Comparison of ENCODE assay signal across 9 mouse cellular contexts in genomic region chr11:117824060-117824969, GRCm38 (mm10). TPM values are rescaled to one million over a fixed set of nuclear protein-coding genes. Genes with fewer than 3 reads are reported as not detected.
DNase-seq lines count a peak whose midpoint lies in the region; ATAC-seq and TF ChIP-seq lines count a peak whose summit lies in the region.
"Had no signal": no experiment of that assay in that cellular context is flagged by ENCODE, and none has a peak within 500 bp of the region (broad histone marks: within the 10 kb centered on the region; RNA-seq: fewer than 3 reads in every experiment).

No protein-coding gene starts in this region.

- intact Hi-C loops in heart, postnatal 10 days (cut with DNase I) = loop anchor here (1.0 to 10.0 kb wide), 2 partner anchors 115 to 350 kb away; no protein-coding TSS in a partner anchor

- H3K9me3 ChIP-seq in E14TG2a.4 (ENCODE audit: low read length) = no peaks in the 10 kb centered on the region
- H3K9me3 ChIP-seq in forebrain, embryonic 12.5 days = no peaks in the 10 kb centered on the region
- no peaks in the 10 kb centered on the region for H3K9me3 ChIP-seq in neural tube, embryonic 15.5 days (replicated peaks)

- WGBS in forebrain, embryonic 12.5 days = 25% methylated on average over 23 of the region's 23 CpGs
- WGBS in neural tube, embryonic 15.5 days = 20% methylated on average over 23 of the region's 23 CpGs

- peaks cover 52% of the 10 kb centered on the region for H3K36me3 ChIP-seq in E14TG2a.4 (ENCODE audit: insufficient read depth, low read length)
- peaks cover 42% of the 10 kb centered on the region for H3K36me3 ChIP-seq in forebrain, embryonic 12.5 days (replicated peaks)
- H3K36me3 ChIP-seq in neural tube, embryonic 15.5 days = no peaks in the 10 kb centered on the region

- no peaks in the 10 kb centered on the region for H3K27me3 ChIP-seq in E14TG2a.4 (ENCODE audit: insufficient read depth, low read length)
- H3K27me3 ChIP-seq in forebrain, embryonic 12.5 days = no peaks in the 10 kb centered on the region
- H3K27me3 ChIP-seq in neural tube, embryonic 15.5 days (replicated peaks) = no peaks in the 10 kb centered on the region

- peak overlapping the region; percentile 95 for H3K27ac ChIP-seq in forebrain, embryonic 12.5 days
- H3K27ac ChIP-seq in neural tube, embryonic 15.5 days (replicated peaks) = 0 out of 2 replicates have a peak overlapping the region, but pooled peaks have one; percentile 10

- H3K4me2 ChIP-seq in forebrain, embryonic 12.5 days = peak overlapping the region; percentile 81
- peak overlapping the region; percentile 91 for H3K4me2 ChIP-seq in neural tube, embryonic 15.5 days

- H3K4me3 ChIP-seq in E14TG2a.4 (replicated peaks; ENCODE audit: low read length) = peak overlapping the region; percentile 91
- peak overlapping the region; percentile 61 for H3K4me3 ChIP-seq in forebrain, embryonic 12.5 days (replicated peaks)
- peak overlapping the region; percentile 45 for H3K4me3 ChIP-seq in neural tube, embryonic 15.5 days (replicated peaks)

- TF ChIP-seq CTCF in E14TG2a.4 (conservative IDR thresholded peaks at IDR 0.05; ENCODE audit: low read length) = peak; percentile 80

- peaks cover 90% of the 10 kb centered on the region for H3K4me1 ChIP-seq in E14TG2a.4 (replicated peaks; ENCODE audit: low read depth, low read length)
- peaks cover 59% of the 10 kb centered on the region for H3K4me1 ChIP-seq in forebrain, embryonic 12.5 days
- peaks cover 55% of the 10 kb centered on the region for H3K4me1 ChIP-seq in neural tube, embryonic 15.5 days

- ATAC-seq in cerebellum, adult (ENCODE audit: insufficient number of reproducible peaks, low FRiP score, low TSS enrichment) = 0 out of 2 replicates have a peak, but pooled peaks have one; percentile 69
- peak; percentile 72 for ATAC-seq in forebrain, embryonic 12.5 days (ENCODE audit: low FRiP score)
- peak; percentile 72; the same call in 1 of the 2 replicates for ATAC-seq in neural tube, embryonic 15.5 days (ENCODE audit: low FRiP score)

- peak; percentile 88 to 91 for DNase-seq in heart, postnatal 10 days
- DNase-seq in layer of hippocampus, adult 18-20 months (ENCODE audit: low spot score in 2 of 2) = peak; percentile 70 to 91
- DNase-seq in lung, adult 18-20 months = peak; percentile 81 to 84
- peak; percentile 70 for DNase-seq in testis, postnatal 14 days (ENCODE audit: low spot score)

- peak overlapping the region; percentile 74 for H3K9ac ChIP-seq in forebrain, embryonic 12.5 days
- H3K9ac ChIP-seq in neural tube, embryonic 15.5 days (replicated peaks) = no peak overlapping the region

RNA-seq across cellular contexts. Expression of gene Afmid, which starts 1.4 kb away (rescaled TPM):
- polyA plus RNA-seq in forebrain, embryonic 12.5 days (2016; fragmentation: Nextera tagmentation; extraction: Ambion mirVana) = 5.6 and 5.9 TPM in 2 replicates
- 1 to 10 TPM; 7.4 to 10.0 TPM for total RNA-seq in heart, postnatal 10 days (2021)
- 1 to 10 TPM; 3.3 to 7.3 TPM for total RNA-seq in layer of hippocampus, adult 18-20 months (2021)
- 6.0 and 8.0 TPM in 2 replicates for polyA plus RNA-seq in neural tube, embryonic 15.5 days (2015; fragmentation: Nextera tagmentation; extraction: Ambion mirVana)

RNA-seq across cellular contexts. Expression of gene Tk1, which starts 1.6 kb away (rescaled TPM):
- polyA plus RNA-seq in forebrain, embryonic 12.5 days (2016; fragmentation: Nextera tagmentation; extraction: Ambion mirVana) = 110 and 115 TPM in 2 replicates
- total RNA-seq in heart, postnatal 10 days (2021) = 10 to 100 TPM; 22.9 to 27.9 TPM
- total RNA-seq in layer of hippocampus, adult 18-20 months (2021) = under 1 TPM; 0.43 to 0.50 TPM
- polyA plus RNA-seq in neural tube, embryonic 15.5 days (2015; fragmentation: Nextera tagmentation; extraction: Ambion mirVana) = 15.6 and 42.9 TPM in 2 replicates

RNA-seq across cellular contexts. Expression of gene Gm20708, which starts 14.8 kb away (rescaled TPM):
- 0.15 and 0.56 TPM in 2 replicates for polyA plus RNA-seq in forebrain, embryonic 12.5 days (2016; fragmentation: Nextera tagmentation; extraction: Ambion mirVana)
- 1 to 10 TPM; 1.5 to 2.5 TPM for total RNA-seq in heart, postnatal 10 days (2021)
- total RNA-seq in layer of hippocampus, adult 18-20 months (2021) = 1 to 10 TPM; 1.5 to 2.2 TPM
- 0.95 and 1.7 TPM in 2 replicates for polyA plus RNA-seq in neural tube, embryonic 15.5 days (2015; fragmentation: Nextera tagmentation; extraction: Ambion mirVana)
- polyA plus RNA-seq: large intestine, adult 2 months had no signal

RNA-seq across cellular contexts. Expression of gene Syngr2, which starts 14.8 kb away (rescaled TPM):
- polyA plus RNA-seq in forebrain, embryonic 12.5 days (2016; fragmentation: Nextera tagmentation; extraction: Ambion mirVana) = 20.6 and 25.5 TPM in 2 replicates
- 100 to 1,000 TPM; 100 to 105 TPM for total RNA-seq in heart, postnatal 10 days (2021)
- total RNA-seq in layer of hippocampus, adult 18-20 months (2021) = 10 to 100 TPM; 12.3 to 12.4 TPM
- polyA plus RNA-seq in neural tube, embryonic 15.5 days (2015; fragmentation: Nextera tagmentation; extraction: Ambion mirVana) = 13.7 and 52.4 TPM in 2 replicates

RNA-seq across cellular contexts. Expression of gene Birc5, which starts 24.7 kb away (rescaled TPM):
- 282 and 293 TPM in 2 replicates for polyA plus RNA-seq in forebrain, embryonic 12.5 days (2016; fragmentation: Nextera tagmentation; extraction: Ambion mirVana)
- total RNA-seq in heart, postnatal 10 days (2021) = 10 to 100 TPM; 17.4 to 18.4 TPM
- total RNA-seq in layer of hippocampus, adult 18-20 months (2021) = 1 to 10 TPM in 1 of 2 experiments, under 1 TPM in 1; 0.82 to 1.1 TPM
- polyA plus RNA-seq in neural tube, embryonic 15.5 days (2015; fragmentation: Nextera tagmentation; extraction: Ambion mirVana) = 26.7 and 88.4 TPM in 2 replicates

Comparison
In these comparisons a context has a peak if more than half of its experiments do, and no peak if none do; other contexts are left out.
1. Peak in every context shown above with its lines: DNase-seq, ATAC-seq, H3K4me3 ChIP-seq and H3K27ac ChIP-seq.
2. RNA of gene Tk1, which starts 1.6 kb away (total RNA-seq): 22.9 to 27.9 TPM in heart, postnatal 10 days; 0.43 to 0.50 TPM in layer of hippocampus, adult 18-20 months; every median in the first group is over 10 times any median in the second.